Mouse (Mus musculus) layer of hippocampus, adult 9-11 months (tissue): ENCODE data around the gene Mdm1.

Experiments used
- DNase-seq: peaks from one replicate; pipeline ENCODE4 v3.0.0; 2022

Mdm1 gene

DNA sequence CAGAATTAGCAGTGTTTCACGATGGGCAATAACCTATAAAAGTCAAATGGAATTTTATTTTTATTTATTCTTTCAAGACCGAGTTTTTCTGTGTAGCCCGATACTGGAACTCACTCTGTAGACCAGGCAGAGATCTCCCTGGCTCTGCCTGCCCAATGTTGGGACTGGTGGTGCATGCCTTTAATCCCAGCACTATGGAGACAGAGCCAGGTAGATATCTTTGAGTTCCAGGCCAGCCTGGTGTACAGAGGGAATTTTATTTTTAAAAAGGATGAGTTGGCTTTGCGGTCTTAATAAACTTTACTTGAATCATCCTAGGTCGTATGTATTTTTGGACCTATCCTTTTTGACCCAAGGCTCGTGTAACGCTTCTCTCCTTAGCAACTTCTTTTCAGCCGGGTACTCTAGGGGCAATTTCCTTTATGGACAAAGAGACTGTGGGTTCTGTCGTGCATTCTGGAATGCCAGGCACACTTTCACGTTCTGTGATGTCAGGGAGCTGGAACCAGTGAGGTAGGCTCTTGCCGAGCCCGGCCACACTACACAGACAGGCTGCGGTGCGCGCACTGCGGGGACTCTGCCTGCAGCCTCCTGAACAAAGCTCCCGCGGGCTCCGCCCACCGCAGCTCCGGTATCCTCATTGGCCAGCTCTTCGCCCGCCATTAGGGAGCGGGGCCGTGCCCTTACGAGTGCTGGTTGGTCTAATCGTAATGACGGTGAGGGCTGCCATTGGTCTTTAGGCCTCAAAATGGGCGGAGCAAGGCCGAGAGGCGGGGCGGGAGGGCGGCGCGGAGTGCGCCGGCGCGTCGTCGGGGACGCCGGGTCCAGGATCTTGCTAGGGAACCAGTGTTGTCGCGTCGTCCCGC lies at the start of gene Mdm1:
Gene Mdm1, plus strand, starts transcription at position 794 of the 866 bp plus-strand sequence.
- DNase-seq, result peak; percentile 98

DNA sequence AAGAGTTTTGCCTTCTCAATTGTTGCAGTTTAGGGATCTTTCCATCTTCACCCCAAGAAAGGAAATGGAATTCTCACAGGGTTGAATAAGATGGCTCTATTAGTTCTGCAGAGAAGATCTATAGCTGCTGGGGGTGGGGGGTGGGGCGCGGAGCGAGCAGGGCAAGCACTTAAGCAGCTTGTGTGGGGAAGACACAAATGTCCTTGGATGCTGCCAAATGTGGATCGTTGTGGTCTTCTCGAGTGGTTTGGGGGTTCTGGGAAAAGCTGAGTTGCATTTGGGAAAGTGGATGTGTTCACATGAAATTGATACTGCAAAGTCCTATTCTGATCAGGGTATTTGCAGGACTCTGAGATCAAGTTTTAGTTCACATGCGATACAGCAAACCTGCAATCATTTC lies 48.9 kb upstream of the Mdm1 start:
- no peak for DNase-seq

DNA sequence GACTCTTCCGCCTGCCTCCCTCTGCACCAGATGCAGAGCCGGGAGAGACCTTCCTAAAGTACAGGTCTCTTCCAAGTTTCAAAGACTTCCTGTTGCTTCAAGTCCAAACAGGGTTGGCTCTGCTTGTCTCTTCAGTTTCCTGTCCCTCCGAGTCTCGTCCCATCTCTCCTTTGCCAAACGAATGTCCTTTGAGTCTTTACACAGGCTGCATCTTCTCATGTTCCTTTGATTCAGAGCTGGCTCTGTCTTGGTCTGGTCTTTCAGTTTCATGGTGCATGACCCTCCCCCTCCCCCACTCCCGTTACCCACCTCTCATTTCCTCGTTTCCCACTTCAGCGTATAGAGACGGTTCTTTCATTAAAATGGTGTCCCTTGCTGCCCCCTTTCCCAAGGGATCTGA lies 47.9 kb upstream of the Mdm1 start:
- no peak for DNase-seq

DNA sequence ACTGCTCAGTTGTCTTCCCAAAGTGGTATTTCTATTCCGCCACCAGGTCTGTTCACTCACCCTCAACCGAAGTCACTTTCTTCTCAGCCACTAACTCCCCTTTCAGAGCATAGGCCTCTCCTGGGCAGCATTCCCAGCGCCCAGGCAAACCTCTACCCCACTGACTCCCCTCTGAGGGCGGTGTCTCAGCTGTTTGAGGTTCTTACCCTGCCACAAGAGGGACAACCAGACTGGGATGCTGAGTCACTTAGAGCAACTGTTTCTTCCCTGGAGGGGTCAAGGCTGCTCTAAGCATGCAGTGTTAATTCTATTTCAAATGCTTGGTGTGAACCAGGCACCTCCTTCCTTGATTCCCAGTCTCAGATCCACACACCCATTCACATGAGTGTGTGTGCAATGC lies 46.8 kb upstream of the Mdm1 start:
- no peak for DNase-seq

DNA sequence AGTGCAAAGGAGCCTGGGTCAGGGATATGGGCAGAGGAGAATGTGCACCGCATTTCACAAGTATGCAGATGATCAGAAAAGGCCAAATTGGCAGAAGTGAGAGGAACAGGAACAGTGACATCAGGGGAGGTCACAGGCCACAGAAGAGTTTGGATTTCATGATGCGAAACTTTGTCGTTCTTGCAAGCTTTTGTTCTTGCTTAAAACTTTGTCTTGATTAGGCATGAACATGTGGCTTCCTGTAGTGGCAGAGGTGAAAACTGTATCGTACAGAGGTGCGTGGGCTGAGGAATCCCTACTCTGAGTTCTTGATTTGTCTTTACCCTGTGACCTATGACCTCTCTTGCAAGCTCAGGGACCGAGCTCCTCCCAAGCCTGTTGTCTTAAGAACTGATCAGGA lies 45.4 kb upstream of the Mdm1 start:
- DNase-seq, result no peak

DNA sequence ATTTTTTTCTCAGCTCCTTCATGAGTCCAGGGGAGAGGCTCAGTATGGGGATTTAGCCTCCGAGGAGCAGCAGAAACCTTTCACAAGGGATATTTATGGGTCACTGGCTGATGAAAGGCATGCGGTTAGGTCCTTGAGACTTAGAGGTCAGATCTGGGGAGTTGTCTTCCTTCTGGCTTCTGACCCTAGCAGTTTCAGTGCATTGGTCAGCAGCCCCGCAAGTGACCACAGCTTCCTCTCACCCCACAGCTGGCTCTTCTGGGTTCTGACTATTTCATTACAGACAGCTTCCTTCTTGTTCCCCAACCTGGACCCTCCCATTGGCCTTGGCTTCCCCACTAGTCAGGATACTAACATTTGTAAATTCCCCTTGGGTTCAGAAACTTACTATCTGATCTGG lies 43.7 kb upstream of the Mdm1 start:
- DNase-seq, result peak; percentile 70

DNA sequence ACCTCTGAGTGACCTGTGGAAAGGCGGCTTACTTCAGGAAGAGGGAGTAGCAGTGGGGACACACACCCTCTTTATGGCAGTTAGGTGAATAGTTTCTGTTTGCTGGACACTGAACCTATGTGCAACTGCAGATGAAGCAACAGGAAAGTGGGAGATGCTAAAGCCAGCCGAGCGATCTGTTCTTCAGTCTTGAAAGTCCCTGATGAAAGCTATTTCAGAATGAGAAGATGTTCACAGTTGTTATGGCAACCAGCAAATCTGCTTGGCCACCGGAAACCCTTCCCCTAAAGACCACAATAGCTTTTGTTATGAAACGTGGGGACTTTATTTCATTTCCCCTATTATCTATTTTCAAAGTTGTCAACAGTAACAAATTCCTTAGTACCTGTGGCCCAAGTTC lies 41.0 kb upstream of the Mdm1 start:
- DNase-seq, result no peak

DNA sequence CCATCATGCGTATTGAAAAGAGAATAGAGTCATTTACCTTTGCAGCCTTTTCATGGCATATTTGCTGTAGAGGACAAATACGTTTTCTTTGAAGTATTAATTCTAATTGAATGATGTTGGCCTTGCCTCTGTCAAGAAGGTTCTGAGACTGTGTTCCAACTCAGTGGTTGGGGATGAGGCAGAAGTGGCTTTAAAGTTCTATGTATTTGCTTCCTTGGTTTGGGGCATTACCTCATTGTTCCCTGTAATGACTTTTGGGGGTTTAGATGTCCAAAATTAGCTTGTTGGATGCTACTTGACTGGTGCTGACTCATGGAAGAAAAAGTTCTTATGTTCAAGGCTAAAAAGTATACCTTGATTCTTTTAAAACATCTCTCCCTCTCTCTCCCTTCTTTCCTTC lies 40.6 kb upstream of the Mdm1 start:
- no peak for DNase-seq

DNA sequence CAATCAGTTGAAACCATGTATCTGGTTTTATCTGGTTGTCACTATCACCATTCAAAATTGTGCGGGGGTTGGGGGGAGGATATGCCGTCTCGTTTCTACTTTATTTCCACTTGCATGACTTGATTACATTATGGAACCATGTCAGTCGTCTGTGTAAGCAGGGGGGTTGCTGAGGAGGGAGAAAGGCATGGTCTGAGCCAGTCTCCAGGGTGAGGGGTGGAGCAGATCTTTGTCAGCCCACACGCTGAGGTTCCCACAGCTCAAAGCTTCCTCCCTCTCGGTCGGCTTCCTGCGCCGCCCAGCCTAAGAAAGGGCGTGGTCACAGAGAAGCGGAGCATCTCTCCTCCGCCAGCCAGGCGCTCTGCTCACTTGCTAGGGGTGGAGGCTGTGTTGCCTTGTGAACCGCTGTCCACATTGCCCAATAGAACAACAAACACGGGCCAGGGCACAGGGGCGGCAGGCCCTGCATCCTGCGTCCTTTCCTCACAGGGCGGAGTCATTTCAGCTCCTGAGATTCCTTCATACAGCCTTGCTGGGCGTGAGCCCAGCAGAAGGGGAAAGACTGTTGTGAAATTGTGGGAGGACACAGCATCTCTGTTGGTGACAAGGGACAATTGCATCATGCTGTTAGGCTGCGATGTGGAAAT lies 38.5 kb upstream of the Mdm1 start:
- peak; percentile 89 for DNase-seq

DNA sequence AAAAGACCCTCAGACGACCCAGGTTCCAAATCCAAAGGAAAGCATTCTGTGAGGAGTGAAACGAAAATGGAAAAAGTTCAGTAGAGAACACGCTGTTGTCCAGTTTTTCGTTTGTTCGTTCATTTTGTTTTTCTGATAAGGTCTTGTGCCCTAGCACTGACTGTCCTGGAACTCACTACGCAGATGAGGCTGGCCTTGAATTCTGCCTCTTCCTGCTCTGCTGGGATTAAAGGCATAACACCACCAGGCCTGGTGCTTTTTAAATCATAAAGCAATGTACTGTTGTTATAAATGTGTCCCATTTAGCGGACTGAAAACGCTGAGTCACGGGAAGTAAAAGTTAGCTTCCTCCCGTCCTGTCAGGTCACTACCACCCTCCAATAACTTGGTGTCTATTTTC lies 37.7 kb upstream of the Mdm1 start:
- DNase-seq, result no peak

DNA sequence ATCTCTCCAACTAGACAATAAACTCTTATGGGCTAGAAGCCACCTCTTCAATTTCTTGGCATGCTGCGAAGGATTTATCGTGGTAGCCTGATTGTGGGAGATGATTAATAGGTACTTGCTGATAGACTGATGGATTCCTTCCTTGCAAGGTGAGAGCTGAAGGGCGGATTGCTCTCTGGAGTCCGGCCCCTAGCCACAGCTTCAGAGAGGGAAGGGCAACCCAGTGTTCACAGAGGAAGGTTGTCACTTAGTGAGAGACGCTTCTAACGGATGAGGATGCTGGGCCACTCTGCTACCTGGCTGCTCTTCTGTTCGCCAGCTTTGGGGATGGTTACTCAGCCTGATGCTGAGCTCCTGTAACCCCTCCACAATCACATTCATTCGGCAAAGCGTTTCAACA lies 34.6 kb upstream of the Mdm1 start:
- DNase-seq, result no peak

DNA sequence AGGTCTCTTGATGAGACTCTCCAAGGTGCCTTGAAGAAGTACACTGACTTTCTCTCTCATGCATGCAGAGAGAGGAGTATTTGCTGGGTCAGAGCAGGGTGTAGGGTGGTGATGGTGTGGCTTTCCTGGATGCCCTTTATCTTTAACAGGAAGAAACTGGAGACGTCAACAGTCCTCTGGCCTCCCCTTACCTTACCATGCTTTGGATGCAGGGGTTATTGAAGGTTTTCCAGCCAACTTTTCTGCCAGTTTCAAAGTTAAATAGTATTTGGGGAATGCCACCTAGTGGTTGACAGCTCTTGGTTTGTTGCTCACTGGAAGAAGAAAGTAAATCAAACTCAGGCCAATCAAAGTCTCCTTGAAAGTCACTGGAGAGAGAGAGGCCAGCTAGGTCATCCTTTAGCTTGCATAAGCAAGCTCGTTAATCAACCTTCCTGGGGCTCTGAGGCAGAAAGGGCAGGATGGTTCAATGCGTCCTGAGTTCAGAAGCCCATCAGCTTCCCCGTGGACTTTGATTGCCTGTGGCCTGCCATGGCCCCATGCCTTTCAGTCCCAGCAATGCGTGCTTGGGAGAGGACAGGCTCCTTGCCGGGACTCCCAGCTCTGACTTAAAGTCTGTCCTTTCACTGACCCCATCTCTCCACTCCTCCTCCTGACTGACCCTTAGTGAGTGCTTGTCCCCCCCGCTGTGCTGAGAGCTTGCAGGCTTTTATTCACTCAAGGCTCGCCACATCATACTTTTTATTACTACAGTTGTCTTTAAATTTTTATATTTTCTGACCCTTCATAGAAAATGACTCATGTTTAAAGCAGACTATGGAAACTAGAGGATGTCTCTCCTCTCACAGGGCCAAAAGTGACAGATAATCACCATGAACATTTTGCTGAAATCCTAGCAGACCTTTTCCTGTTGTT lies 31.3 kb upstream of the Mdm1 start:
- no peak for DNase-seq

DNA sequence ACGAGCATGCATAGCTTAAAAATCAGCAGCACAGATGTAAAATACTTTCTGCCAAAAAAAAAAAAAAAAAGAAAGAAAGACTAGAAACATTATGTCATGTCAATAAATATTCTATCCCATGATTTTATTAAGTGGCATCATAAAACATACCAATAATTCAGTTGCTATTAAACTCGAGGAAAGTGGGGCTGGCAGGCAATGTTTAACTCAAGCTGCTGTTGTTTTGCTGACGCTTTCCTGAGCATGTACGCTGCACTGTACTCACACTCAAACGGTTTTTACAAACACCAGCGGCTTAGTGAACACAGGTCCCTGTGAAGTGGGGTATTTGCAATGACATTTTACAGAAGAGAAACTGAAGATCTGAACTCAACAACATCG lies 30.7 kb upstream of the Mdm1 start:
- no peak for DNase-seq

DNA sequence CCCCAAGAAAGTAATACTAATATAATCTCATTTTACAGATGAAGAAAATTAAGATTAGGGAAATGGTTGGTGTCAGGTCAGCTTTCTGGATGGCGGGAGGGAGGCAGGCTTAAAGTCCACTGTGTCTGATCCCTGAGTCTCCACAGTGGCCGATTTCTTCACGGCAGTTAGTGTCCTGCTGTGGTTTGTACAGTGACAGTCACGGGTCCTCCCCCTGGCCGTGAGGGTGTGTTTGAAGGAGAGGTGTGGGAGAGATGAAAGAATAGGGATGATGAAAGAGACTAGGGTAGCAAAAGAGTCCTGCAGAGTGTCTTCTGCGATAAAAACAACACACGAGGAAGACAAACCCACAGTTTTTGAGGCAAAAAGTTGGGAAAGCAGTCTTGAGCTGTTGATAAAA lies 30.0 kb upstream of the Mdm1 start:
- DNase-seq, result no peak

DNA sequence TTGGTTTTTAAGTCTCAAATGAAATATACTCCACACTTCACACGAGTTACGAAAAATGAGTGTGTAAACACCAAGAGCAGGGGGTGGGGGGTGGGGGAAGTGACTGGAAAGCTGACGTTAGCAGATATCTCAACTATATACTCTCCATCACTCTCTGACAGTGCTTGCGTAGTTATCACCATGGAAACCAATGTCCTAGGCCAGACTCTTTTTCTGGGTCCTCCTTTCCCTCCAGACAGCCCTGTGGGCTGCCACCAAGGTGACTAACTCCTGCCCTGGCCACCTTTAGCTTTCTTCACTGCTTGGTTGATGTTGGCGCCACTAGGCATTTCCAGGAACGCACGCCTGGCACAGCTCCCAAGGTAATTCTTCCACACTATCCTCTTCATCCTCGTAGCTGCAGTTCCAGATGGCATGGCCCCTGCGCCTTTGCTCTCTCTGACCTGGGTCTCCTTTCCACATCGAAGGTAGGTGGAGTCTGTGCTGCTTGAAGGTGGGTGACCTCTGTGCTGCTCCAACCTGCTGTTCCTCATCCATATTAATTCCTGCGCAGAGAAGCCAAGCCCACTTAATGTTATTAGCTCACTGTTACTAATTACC lies 29.2 kb upstream of the Mdm1 start:
- no peak for DNase-seq

DNA sequence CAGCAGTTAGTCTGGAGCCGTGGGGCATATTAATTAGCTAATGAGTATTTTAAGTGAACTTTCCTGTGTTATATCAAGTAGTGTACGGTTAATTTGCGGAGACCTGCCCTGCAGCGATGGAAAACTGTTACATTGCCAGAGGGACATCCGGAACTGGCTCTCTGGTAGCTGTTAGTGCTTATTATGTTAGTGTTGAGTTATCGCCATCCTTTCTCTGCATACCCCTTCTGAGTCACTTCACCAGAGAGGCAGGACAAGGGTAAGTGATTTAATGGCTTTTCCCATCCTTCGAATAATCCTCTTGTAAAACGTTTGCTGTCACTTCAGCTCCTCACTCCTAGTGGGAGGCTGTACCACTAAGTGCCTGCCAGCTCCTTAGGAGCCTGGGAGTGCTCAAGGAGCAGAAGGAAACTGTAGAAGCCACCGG lies 28.3 kb upstream of the Mdm1 start:
- DNase-seq, result no peak

DNA sequence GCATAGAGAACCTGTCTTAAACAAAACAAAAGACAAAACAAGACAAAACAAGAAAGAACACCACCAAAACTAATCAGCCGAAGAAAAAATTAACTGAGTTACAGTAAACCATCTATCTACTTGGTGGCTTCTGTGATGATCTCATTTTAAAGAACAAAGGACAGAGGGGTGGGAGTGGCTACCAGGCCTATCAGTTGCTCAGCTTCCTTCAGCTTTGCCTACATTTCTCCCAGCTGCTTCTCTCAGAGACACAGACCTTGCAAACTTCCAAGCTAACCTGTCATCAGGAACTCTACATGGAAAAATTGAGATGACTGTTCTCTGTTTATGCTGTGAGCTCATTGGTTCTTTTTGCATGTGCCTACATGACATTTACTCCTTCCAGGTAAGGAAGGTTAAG lies 27.3 kb upstream of the Mdm1 start:
- DNase-seq, result no peak

DNA sequence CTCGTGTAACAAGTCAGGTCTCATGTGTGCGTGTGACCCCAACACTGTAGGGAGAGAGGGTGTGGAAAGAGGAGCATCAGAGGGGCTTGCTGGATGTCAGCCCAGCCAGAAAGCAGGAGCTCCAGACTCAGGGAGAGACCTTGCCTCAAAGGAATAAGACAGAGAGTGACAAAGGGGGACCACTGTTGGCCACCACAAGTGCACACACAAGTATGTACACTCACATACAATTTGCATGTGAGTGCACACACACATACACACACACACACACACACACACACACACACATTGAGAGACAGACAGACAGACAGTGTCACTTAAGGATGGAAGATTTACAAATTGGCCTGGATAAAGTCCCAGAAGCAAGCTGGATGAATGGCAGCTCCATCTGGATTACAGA lies 25.2 kb upstream of the Mdm1 start:
- no peak for DNase-seq

DNA sequence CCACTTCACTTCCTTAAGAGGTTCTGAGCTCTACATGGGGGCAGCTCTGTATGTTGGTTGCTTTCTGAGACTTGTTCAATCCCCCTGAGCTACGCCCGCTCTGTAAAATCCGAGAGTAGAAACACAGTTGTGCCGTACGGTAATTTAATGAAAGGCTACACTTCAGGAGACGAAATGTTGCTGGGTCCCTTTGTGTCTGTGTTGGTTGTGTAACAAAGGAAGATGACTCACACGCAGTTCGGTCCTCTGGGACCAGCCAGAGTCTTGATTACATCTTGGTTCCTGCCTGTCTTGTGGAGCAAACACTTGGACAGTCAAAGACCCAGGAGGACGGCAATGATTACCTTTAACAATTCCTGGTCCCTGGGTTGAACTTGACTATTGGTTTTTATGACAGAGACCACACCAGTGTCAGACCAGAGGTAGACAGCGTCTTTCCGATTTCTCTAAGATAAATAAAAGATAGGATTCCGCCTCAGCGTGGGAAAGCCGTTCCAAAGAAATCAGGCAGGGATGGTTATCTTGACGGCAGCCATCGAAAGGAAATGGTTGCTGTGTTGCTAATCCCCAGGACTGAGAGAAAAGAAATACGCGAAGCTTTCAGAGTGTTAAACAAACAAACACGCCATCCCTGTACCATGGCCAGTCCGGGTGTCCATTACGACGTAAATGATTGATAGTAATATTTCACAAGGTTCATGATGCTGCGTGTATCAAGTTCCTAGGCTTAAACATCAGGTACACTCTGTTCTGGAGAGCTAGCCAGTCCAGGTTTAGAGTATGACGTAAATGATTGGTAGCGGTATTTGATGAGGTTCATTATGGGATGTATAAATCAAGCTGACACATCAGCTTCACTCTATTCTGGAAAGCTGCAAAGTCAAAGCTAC lies 20.3 kb upstream of the Mdm1 start:
- DNase-seq, result no peak

DNA sequence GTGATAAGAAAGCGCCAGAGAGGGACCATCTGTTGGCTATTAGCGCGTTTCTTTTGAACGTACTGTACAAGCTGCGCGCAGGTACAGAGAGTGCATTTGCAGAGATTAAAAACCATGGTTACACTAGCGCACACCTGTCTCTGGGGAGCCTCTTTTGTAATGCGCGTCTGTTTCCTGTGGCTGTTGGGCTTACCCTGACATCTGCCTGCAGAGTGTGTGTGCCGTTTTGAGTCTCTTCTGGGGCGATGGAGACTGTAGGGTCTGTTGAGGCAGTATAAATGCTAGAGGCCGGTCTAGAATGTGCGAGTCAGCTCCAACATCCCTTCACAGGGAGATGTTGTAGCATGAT lies 19.7 kb upstream of the Mdm1 start:
- peak; percentile 35 for DNase-seq

DNA sequence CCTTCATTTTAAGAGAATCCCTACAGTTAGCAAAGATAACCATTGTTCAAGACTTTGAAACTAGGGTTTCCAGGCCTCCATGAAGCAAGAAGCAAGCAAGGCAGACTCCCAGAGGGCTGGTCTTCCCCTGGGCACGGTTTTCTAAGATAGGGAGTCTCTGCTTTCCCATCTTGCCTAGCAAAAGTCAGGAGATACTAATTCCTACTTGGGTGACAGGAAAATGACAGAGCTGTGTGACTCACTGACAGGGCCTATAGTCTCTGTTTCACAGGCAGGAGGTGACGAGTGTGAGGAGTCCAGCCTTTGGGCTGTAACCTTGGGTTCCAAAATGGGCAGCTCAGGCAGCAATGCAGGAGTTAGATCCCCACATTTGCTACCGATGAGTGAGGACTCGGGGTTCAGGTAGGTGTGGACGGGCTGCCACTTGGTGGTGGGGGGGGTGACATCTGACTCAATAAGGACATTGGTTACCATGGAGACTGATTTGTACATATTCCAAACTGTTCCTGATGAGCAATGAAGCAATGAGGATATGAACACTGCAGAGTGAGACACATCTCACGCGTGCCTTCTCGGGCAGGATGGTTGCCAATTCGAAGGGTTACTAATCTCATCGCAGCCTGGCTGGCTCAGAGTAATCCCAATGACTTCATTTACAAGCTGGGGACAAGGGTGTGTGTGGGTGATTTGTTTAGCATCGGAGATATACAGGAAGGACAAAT lies 19.0 kb upstream of the Mdm1 start:
- peak; percentile 40 for DNase-seq

DNA sequence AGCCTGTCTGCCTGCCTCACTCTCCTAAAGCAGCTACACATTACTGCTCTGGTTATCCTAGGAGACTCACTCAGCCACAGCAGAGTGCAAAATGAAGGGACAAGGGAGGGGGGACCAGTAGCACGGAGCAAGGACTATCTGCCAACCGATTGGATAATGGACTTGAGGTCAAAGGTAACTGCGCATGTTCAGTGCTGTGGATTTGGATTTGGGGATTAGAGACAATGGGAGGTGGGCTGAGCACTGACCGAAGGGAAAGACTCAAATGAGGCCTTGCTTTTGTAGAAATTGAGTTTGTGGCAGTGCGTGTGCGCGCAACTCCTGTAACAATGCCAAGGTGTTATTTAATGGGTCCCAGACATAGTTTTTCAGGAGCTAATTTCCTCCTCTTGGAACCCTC lies 16.4 kb upstream of the Mdm1 start:
- no peak for DNase-seq
